Mouse (Mus musculus): ENCODE results near the gene Eci3.

DNA sequence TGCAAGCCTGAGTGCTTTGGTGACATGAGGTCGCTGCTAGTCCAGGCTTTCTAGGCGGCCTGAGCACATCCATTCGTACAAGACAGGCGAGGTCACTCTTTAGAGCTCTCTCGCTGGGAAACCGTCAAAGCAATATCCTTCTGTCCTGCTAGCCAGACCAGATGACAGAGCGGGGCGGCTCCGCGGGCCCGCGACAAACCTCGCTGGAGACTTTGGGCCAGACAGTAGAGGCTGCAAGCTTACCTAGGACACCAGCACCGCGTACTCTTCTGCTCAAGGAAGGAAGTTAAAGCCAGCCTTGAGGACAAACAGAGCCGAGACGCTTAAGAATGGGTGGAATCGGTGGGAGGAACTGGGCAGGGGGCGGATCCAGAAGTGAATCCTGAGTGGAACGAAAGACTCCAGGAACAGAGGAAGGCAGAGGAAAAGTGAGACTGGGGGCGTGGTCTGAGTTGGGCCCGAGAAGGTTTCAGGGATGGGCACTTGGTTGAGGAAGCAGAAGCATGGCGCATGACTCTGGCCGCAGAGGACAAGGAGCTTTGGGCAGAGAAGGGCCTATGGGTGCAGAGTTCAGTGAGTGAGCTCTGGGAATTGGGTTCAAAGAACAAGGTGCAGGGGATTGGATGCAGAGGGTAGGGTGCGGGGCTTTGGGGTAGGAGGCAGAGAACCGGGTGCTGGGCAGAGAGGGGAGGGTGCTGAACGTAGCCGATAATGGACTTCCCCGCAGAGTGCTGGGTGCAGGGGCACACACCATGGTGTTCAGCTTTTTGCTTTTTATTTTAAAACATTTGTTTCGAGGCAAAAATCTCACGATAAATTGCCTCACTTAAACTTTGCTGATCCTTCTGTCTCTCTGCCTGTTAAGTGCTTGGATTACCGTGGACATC lies at the start of gene Eci3:
- TF ChIP-seq POLR2A (IDR thresholded peaks at IDR 0.05; ENCODE audit: low read depth, low read length) (no peak), CTCF (IDR thresholded peaks at IDR 0.05; ENCODE audit: extremely low read depth, insufficient read depth, insufficient read length, insufficient replicate concordance) (no peak)

Measured in spleen, adult 2 months (tissue).